Mouse (Mus musculus): ENCODE results near the gene Sec23a.

GRCm38 (mm10) chr12:59021306-59021705 lies 9.5 kb upstream of the Sec23a start:
- TF ChIP-seq CTCF (IDR thresholded peaks at IDR 0.05; ENCODE audit: borderline replicate concordance, control insufficient read depth, extremely low read depth, insufficient read depth, low read length, poor library complexity) (no peak), POLR2A (IDR thresholded peaks at IDR 0.05; ENCODE audit: control insufficient read depth, extremely low read depth, insufficient read depth, low read length, poor library complexity) (no peak)

Data from thymus, adult 2 months (tissue).